Mouse (Mus musculus): ENCODE measurements around the gene Rnf157. TPM values are rescaled to one million over a fixed set of nuclear protein-coding genes. Genes with fewer than 3 reads are reported as not detected.
"Not testable (repeated sequence)": the region's sequence is repeated elsewhere in the genome, so short reads cannot be mapped to it uniquely, and the experiment has no call there.

Gene Rnf157
- total RNA-seq, 2 experiments from 2014 or later, result 252 to 278 TPM

DNA sequence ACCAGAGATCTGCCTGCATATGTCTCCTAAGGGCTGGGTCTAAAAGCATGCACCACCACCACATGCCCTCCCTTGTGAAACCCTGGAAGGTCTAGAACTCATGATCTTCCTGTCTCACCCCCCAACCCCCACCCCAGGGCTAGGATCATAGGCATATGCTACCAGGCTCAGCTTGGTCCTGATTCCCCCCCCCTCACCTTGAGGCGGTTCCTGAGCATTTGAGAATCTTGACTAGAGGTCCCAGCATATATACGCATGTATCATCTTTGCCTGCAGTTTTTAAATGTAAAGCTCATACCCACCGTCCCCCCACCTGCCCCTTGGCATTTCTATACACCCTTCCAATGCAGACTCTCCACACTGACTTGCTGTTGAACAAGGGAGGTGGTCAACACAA lies 15.9 kb downstream of the Rnf157 start:
- intact Hi-C loops (cut with DNase I), result no loop called here

DNA sequence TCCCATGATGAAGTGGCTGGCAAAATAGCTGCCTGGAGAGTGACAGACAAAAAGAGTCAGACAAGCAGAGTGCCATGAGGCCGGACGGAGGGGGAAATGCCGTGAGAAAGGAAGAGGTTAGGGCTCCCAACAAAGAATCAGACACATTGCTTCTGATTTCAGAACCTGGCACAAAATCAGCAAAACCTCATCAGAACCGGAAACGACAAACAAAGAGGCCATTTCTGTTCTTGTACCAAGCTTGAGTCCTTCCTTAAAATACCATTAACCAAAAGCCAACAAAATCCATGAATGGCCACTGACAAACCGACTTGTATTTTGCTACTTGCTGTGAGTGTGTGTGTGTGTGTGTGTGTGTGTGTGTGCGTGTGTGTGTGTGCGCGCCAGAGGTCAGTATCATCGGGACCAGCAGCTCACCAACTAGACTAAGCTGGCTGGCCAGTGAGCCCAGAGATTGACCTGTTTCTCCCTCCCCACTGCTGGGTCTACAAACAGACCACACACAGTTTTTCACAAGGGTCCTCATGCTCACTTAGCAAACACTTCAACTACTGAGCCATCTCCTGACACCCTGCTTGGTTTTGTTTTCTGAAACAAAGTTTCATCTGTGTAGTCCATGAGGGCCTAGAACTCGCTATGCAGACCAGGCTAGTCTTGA lies 16.4 kb downstream of the Rnf157 start:
- intact Hi-C loops (cut with DNase I), result no loop called here

More for the DNA sequence above, 15.9 kb downstream of the Rnf157 start:
- DNase-seq (ENCODE audit: low spot score in 2 of 2), result no peak

DNA sequence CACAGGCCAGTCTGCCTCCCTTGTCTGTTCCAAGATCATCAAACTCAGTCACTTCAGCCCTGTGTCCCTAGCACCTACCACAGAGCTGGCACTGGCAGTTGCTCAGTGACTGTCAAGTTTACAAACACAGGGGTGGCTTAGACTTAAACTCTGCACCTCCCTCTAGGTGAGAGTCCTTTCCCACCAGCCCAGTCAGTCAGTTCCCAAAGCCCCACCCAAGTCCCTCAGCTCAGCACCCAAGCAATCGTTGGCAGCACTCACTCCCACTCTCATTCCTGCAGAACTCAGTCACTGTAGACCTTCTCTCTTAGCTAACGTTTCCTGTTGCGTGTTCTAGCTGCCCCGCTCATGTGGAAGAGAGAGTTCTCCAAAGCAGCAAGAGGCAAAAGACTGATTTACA lies 18.1 kb downstream of the Rnf157 start:
- DNase-seq (ENCODE audit: low spot score in 2 of 2), result no peak
- intact Hi-C loops (cut with DNase I), result no loop called here

More for the DNA sequence above, 16.4 kb downstream of the Rnf157 start:
- DNase-seq (ENCODE audit: low spot score in 2 of 2), result no peak

DNA sequence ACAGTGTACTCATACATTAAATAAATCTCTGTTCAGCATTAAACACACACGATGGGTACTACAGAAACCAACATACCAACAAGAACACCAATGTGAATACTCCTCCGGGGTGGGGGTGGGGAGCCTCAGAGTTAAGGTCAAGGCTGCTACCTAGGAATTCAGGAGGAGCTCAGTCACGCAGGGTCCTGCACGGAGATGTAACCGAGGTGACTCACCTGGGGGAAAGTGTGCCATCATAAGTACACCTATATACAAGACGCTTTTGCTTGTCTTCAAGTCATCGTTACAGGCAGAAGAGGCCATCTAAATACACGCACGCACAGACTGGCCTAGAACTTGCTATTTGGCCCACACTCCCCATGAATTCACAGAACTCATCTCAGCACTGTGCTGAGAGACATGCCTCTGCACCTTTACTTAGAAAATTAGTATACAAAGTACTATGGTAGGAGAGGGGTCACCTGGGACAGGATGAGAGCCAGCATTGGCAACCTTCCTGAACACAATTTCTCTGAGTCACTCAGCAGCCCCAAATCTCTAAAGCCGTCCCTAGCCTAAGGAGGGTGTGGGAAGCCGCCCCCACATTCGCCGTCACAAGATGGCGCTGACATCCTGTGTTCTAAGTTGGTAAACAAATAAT lies 23.9 kb downstream of the Rnf157 start:
- intact Hi-C loops (cut with DNase I), result no loop called here
- no peak for DNase-seq (ENCODE audit: low spot score in 2 of 2)

DNA sequence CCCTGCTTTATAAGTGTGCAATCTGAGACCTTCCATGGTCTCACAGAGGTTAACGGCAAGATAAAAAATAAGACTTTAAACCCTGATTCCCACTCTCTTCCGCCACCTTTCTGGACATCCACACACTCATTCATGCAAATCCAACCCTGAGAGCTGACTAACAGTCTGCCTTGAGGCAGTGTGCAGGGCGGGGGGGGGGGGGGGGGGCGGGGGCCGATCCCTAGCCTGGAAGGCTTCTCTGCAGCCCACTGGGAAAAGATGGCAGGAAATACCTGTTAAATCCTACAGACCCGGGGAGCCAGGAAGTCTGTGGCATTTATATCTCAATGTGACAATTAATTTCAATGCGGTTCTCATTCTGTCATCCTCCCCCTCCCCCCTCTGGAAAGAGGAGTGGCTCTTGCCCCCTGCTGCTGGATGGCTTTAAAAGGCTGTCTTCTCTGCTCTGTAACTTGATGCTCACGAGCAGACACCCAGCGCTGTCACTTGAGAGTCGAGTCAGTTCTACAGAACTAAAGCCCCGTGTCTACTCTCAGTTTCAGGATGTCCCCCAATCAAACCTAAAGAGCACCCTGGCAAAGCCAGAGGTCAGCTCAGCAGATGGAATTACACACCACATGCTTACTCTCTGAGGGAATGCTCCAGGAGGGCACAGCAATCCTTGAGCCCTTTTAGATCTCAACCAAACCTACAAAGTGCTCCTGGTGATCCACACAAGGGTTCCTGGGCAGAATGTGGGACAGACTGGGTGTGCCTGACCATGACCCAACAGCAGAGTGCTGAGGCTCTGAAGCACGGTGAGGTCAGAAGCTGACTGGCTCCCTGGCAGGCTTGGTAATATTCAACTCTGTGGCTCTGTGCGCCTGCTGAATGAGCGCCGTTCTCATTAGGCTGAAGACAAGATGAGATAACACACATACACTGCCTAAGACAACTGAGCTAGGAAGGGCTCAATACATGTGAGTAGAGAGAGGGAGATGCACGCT lies 25.5 kb downstream of the Rnf157 start:
- intact Hi-C loops (cut with DNase I), result no loop called here
- no peak for DNase-seq (ENCODE audit: low spot score in 2 of 2)

DNA sequence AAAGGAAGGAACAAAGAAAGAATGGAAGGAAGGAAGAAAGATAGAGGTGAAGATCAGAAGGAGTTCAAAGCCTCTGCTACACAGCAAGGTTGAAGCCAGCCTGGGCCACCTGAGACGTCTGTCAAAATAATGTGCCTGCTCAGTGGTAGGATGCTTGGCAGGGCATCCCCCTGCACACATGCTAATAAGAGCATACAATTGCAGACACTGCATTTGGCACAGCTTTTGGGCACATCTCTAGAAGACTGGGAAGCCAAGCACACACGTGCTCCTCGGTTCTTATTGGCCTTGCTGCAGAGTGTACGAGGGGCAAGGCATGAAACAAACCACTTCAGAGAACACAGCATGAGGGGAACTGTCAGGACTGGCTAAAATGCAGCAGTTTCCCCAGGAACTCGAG lies 26.8 kb downstream of the Rnf157 start:
- intact Hi-C loops (cut with DNase I), result no loop called here
- DNase-seq (ENCODE audit: low spot score in 2 of 2), result no peak

DNA sequence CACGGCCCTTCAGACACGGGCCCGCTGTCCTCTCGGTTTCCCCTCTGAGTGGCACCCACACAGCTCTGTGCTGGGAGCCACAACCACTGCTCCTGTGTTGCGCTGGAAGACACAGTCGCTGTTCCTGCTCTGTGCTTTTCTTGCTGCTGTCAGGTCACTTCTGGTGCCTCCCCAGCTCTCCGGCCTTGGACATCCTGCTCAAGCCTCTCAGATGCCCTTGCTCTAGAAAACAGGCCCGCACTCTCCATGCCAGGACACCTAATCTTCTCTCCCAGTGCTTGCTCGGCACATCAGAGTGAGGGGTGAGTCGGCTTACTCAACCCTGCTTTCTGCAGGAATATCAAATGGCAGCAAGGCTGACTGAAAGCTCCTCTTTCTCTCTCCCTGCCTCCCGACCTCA lies 28.7 kb downstream of the Rnf157 start:
- intact Hi-C loops (cut with DNase I), result no loop called here
- no peak for DNase-seq (ENCODE audit: low spot score in 2 of 2)

DNA sequence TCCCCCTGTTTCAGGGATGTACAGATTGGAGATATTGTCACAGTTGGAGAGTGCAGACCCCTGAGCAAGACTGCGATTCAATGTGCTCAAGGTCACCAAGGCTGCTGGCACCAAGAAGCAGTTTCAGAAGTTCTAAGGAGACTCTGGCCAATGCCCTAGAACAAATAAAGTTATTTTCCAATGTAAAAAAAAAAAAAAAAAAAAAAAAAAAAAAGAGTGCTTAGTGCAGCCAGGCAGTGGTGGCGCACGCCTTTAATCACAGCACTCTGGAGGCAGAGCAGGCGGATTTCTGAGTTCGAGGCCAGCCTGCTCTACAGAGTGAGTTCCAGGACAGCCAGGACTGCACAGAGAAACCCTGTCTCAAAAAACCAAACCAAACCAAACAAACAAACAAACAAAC lies 29.8 kb downstream of the Rnf157 start:
- DNase-seq (ENCODE audit: low spot score in 2 of 2); intact Hi-C loops (cut with DNase I): not testable (repeated sequence)

DNA sequence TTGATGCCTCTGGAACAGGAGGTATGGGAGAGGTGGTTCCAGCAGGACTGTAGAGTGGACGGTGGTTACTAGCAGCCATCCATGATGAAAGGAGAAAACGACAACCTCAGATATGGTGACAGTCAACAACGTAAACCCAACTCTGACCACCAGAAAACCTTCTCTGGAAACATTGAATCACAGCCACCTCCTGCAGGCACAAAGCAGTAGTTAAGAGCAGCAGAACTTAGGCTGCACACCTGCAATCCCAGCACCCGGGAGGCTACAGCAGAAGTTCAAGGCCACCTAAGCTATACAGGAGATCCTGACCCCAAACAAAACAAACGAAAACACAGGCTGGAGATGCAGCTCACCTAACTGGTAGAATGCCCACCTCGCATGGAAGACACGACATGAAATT lies 32.1 kb downstream of the Rnf157 start:
- intact Hi-C loops (cut with DNase I), result no loop called here
- no peak for DNase-seq (ENCODE audit: low spot score in 2 of 2)

DNA sequence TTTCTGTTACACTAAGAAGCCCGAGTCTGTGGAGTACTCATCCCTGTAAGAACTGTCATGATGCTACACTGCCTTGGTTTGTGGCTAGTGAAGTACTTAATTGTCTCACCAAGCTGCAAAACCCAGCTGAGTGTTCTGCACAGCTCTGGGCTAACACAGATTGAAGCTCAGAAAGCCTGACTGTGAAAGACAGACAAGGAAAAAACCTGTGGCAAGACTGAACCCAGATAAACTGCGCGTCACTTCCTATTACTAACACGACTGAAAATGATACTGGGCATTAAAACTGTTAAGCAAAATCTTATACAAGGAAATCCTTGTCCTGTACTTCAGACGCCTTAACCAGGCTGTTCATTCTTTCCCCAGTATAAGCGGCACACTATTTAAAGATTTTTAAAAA lies 33.3 kb downstream of the Rnf157 start:
- intact Hi-C loops (cut with DNase I), result no loop called here
- DNase-seq (ENCODE audit: low spot score in 2 of 2), result no peak

DNA sequence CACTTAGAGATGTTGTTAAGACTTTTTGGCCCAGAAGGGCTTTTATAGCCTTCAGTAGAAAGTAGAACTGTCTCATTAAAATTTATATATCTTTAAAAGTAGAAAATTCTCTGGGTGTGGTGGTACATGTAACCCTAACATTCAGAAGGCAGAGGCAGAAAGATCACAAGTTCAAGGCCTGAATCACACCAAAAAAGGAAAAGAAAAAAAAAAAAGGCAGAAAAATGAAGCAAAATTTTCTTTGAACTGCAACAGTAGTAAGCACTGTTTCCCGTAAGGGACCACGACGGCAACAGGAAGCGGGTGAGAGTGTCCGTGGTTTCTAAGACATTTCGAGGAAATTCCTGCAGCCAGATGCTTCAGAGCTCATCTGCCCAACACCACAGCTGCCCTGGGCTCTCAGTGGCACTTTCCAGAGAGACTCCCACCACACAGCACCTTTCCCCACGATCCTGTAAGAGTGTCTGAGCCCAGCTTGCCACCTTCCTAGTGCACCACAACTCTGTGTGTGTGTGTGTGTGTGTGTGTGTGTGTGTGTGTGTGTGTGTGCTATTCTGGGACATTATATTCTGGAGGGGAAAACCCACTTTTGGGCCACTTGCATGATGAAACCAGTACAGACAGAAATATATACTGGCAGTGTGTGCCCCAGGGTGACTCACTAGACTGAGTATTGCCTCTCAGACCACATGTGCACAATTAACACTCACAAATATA lies 35.7 kb downstream of the Rnf157 start:
- intact Hi-C loops (cut with DNase I), result no loop called here
- DNase-seq (ENCODE audit: low spot score in 2 of 2), result no peak

DNA sequence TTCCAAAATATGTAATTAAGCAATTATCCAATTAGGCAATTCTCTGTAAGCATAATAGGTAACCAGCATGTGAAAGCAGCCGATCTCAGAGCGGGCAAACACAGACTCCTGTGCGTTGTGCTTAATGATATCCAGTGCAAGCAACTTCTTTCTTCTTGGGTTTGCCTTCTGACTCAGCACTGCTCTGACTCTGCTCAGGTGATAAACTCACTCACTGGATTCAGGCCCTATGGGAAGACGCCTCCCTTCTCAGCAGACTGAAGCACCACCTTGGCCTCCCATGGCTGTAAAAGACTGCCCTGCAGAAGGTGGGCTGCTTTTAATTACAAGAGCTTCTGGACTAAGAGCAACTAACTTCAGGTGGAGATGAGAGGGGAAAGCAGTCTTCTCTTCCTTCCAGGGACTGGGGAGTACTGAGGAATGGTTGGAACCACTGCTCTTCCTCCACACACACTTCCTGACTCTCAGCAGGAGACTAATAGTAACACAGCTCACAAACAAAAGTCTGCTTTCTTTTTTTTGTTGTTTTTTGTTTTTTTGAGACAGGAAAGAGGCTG lies 40.9 kb downstream of the Rnf157 start:
- intact Hi-C loops (cut with DNase I), result no loop called here

DNA sequence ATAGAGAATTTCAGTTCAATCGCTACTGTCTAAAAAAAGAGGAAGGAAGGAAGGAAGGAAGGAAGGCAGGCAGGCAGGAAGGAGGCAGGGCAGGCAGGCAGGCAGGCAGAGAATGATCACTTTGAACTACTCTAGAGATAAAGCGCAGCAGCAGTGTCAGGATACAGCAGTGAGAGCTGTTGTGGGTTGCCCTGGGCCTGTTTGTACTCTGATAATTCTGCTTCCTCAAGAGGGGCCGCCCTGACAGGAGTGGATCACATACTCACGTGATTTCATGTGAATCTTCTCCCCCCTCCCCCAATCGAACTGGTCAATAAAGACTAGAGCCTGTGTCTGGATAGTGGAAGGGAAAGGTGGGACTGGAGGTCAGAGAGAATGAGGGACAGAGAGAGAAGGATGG lies 43.2 kb downstream of the Rnf157 start:
- intact Hi-C loops (cut with DNase I), result no loop called here
- no peak for DNase-seq (ENCODE audit: low spot score in 2 of 2)

More for the DNA sequence above, 40.9 kb downstream of the Rnf157 start:
- DNase-seq (ENCODE audit: low spot score in 2 of 2), result no peak

DNA sequence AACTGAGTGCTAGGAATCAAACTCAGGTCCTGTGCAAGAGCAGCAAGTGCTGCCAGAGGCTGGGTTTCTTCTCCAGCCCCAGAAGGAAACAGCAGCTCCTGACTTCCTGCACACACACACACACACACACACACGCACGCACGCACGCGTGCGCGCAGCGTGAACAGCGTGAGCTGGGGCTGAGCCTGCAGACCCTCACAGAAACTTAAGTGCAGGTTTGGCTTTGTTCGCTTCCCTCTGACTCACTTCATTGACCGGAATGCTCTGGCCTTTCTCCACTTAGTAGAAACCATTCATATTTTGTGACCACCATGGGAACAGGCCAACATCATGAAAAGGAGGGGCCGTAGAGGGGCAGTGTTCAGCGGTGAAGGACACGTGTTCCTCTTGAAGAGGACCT lies 43.8 kb downstream of the Rnf157 start:
- no peak for DNase-seq (ENCODE audit: low spot score in 2 of 2)

DNA sequence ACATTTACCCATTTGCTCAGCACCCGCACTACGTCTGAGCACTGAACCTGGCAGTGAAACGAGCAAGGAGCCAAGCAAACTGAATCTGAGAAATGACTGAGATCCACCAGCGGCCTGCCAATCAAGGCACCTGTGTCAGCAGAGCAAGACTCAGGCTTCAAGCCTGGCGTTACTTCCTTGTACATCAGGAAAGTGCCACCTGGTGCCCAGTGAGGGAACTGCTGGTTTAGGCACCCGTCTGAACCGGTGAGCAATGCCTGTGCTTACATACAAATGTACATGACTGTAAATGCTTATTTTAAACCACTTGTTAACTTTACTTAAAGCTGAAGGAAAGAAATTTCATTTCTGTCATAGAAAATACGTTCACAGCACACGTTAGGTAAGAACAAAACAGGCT lies 44.7 kb downstream of the Rnf157 start:
- DNase-seq (ENCODE audit: low spot score in 2 of 2), result peak; percentile 67 to 83
- intact Hi-C loops (cut with DNase I), result loop anchor here (1.0 kb wide), 1 partner anchor 49 kb away; no protein-coding TSS in a partner anchor

More for the DNA sequence above, 43.8 kb downstream of the Rnf157 start:
- intact Hi-C loops (cut with DNase I), result no loop called here

DNA sequence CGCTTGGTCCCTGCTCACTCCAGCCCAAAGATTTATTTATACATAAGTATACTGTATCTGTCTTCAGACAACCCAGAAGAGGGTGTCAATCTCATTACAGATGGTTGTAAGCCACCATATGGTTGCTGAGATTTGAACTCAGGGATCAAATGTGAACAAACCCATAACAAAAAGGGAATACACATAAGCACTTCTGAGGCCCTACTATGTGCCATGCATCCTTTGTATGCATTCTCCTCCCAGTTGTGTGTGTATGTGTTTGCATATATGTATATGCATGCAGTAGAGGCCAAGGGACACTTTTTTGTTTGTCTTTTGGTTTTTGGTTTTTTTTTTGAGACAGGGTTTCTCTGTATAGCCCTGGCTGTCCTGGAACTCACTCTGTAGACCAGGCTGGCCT lies 46.2 kb downstream of the Rnf157 start:
- no peak for DNase-seq (ENCODE audit: low spot score in 2 of 2)
- intact Hi-C loops (cut with DNase I), result no loop called here

DNA sequence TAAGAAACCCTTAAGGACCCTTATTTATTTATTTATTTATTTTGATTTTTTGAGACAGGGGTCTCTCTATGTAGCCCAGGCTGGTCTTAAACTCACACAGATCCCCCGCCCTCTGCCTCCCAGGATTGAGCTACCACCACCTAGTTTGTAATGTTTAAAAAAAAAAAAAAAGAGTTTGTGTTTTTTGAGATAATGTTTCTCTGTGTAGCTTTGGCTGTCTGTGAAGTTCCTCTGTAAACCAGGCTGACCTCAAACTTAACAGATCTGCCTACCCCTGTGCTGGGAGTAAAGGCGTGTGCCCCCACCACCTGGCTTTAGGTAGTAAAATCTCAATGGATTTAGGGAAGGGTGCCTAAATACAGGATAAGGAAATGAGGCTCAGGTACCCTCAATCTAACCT lies 46.7 kb downstream of the Rnf157 start:
- DNase-seq (ENCODE audit: low spot score in 2 of 2), result no peak
- intact Hi-C loops (cut with DNase I), result no loop called here

DNA sequence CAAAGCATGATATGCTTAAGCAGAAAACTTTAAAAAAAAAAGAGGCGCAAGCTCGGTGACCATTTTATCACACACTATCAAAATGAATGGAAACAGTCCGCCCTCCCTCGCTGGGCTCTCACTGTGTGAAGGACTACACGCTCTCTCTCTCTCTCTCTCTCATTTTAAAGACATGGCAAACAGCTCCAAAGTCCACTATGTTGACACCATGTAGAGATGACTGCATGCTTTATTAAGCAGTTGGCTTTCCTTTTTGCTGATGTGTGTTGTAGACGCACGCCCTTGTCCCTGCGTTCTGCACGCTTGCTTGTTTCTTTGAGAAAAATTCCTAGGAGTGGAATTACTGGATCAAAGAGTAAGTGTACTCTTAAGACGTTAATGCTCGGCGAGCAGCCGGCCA lies 47.4 kb downstream of the Rnf157 start:
- intact Hi-C loops (cut with DNase I), result no loop called here
- DNase-seq (ENCODE audit: low spot score in 2 of 2), result no peak

DNA sequence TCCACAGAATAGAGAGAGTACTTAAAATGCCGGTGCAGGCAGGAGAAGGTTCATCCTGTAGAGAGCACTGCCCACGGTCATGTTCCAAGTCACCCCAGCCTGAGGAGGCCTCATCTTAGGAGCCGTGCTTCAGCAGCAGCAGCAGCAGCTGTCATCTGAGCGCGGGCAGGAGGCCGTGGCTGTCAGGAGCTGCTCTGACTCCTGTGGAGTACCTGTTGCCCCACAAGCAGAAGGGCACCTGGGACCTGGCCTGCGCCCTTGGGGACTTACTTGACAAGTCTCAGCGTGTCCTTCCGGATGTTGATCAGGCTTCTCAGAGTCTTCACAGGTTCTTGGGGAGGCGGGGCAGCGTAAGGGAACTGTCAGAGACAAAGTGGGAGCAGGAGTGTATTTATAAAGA lies 50.8 kb downstream of the Rnf157 start:
- DNase-seq (ENCODE audit: low spot score in 2 of 2), result no peak
- intact Hi-C loops (cut with DNase I), result no loop called here

All from left cerebral cortex, postnatal 25 days (tissue).